Mouse (Mus musculus): Measurements from ENCODE around the gene Gtpbp4. TPM values are rescaled to one million over a fixed set of nuclear protein-coding genes. Genes with fewer than 3 reads are reported as not detected.
"Not testable (repeated sequence)": the region's sequence is repeated elsewhere in the genome, so short reads cannot be mapped to it uniquely, and the experiment has no call there.

Gtpbp4 gene
- polyA plus RNA-seq, 1 experiment: 11.3 TPM

- DNase-seq: no peak
- no peak for TF ChIP-seq POLR2A (IDR thresholded peaks at IDR 0.05; ENCODE audit: borderline replicate concordance, extremely low read depth, low read depth, low read length)
- TF ChIP-seq CTCF (IDR thresholded peaks at IDR 0.05; ENCODE audit: insufficient read depth, low read length): no peak
- Histone ChIP-seq H3K4me3 (replicated peaks; ENCODE audit: extremely low read depth, low read depth, low read length) (peak overlapping the region; percentile 96), H3K4me1 (ENCODE audit: control insufficient read depth, insufficient read depth, low read length) (peaks cover 3% of the 10 kb centered on the region; the same call in 1 of the 2 replicates)
- 2% methylated on average over 33 of the region's 33 CpGs for WGBS
Measured at GRCm38 (mm10) chr13:8995159-8995989, 509 bp downstream of the Gtpbp4 start.

DNA sequence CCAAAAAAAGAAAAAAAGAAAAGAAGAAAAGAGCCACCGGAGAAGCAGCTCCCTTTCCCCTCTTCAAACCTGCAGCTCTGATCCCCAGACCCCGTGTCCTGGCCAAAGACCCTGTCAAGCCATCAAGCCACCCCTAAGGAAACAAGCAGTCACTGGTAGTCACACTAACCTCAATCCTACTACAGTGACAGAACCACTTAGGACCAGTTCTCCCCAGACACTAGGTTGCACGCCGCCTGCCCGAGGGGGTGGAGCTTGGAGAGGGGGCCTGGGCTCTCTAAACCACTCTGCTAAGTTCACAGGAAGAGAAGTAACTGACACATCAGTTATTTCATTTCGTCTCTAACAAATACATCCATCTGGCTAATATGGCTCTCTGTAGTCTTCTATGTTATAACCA, 3.7 kb downstream of the Gtpbp4 start:
- no peak overlapping the region for H3K4me3 ChIP-seq (replicated peaks; ENCODE audit: extremely low read depth, low read depth, low read length)
- no peak for DNase-seq
- TF ChIP-seq CTCF (IDR thresholded peaks at IDR 0.05; ENCODE audit: insufficient read depth, low read length) (no peak), POLR2A (IDR thresholded peaks at IDR 0.05; ENCODE audit: borderline replicate concordance, extremely low read depth, low read depth, low read length) (no peak)
- H3K4me1 ChIP-seq (ENCODE audit: control insufficient read depth, insufficient read depth, low read length): peaks cover 3% of the 10 kb centered on the region; the same call in 1 of the 2 replicates
- WGBS: 90% methylated on average over 6 of the region's 6 CpGs

DNA sequence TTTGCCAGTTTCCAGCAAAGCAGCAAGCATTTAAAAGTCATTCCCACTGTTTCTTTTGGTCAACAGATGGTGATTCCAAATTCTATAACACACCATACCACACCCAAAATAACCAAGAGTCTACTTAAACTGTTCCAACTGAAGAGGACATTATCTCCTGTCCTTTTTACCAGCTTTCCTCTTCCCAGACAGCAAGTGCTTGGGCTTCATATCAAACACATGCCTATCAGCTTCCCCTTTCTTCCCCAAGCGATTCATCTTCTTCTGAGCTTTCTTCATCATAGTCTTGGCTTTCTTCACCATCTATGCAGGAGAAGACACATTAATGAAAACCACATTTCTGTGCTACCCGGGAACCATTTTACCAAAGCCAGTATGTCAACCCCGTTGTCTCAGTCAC, 22.9 kb downstream of the Gtpbp4 start:
- no peaks in the 10 kb centered on the region for H3K4me1 ChIP-seq (ENCODE audit: control insufficient read depth, insufficient read depth, low read length)
- 93% methylated on average over 3 of the region's 3 CpGs for WGBS
- DNase-seq: no peak
- TF ChIP-seq POLR2A (IDR thresholded peaks at IDR 0.05; ENCODE audit: borderline replicate concordance, extremely low read depth, low read depth, low read length) (no peak), CTCF (IDR thresholded peaks at IDR 0.05; ENCODE audit: insufficient read depth, low read length) (no peak)
- no peak overlapping the region for H3K4me3 ChIP-seq (replicated peaks; ENCODE audit: extremely low read depth, low read depth, low read length)

DNA sequence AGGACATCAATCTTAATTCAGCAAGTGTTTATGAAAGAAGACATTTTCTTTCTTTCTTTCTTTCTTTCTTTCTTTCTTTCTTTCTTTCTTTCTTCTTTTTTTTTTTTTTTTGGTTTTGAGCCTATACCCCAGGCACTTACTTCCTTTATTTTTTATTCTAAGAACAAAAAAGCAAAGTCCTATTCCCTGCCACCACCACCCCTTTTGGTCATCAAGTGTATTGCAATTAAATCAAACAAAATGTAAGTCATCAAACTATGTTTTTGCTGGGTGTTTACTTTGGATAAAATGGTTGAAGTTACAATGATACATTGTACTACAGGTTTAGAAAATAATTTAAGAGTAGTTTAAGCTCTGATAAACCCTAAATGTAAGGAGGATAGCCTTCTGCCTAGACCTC, 23.5 kb downstream of the Gtpbp4 start:
- TF ChIP-seq CTCF (IDR thresholded peaks at IDR 0.05; ENCODE audit: insufficient read depth, low read length): no peak
- TF ChIP-seq POLR2A (IDR thresholded peaks at IDR 0.05; ENCODE audit: borderline replicate concordance, extremely low read depth, low read depth, low read length): no peak
- DNase-seq: no peak
- Histone ChIP-seq H3K4me3 (replicated peaks; ENCODE audit: extremely low read depth, low read depth, low read length) (no peak overlapping the region), H3K4me1 (ENCODE audit: control insufficient read depth, insufficient read depth, low read length) (no peaks in the 10 kb centered on the region)

GRCm38 (mm10) chr13:8967742-8968141, 28.1 kb downstream of the Gtpbp4 start:
- DNase-seq: no peak
- H3K4me3 ChIP-seq (replicated peaks; ENCODE audit: extremely low read depth, low read depth, low read length): no peak overlapping the region
- H3K4me1 ChIP-seq (ENCODE audit: control insufficient read depth, insufficient read depth, low read length): no peaks in the 10 kb centered on the region
- 88% methylated on average over 8 of the region's 8 CpGs for WGBS
- no peak for TF ChIP-seq POLR2A (IDR thresholded peaks at IDR 0.05; ENCODE audit: borderline replicate concordance, extremely low read depth, low read depth, low read length)

DNA sequence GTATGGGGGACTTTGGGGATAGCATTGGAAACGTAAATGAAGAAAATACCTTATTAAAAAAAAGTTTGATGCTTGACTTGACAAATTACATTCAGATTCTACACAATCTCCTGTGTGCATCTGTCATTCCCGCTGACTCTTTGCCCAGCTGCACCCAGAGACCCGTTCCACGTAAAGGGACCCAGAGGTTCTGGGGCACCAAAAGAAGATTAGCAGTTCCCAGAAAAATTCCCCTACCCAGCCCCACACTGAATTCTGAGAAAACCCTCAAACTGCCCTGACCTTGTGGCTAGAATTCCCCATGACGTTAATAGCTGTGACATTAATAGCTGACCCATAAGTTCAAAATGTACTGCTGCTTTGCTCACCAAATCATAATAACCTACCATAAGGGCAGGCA, 30.7 kb downstream of the Gtpbp4 start:
- no peaks in the 10 kb centered on the region for H3K4me1 ChIP-seq (ENCODE audit: control insufficient read depth, insufficient read depth, low read length)
- no peak overlapping the region for H3K4me3 ChIP-seq (replicated peaks; ENCODE audit: extremely low read depth, low read depth, low read length)
- DNase-seq: no peak
- no peak for TF ChIP-seq POLR2A (IDR thresholded peaks at IDR 0.05; ENCODE audit: borderline replicate concordance, extremely low read depth, low read depth, low read length)
- no peak for TF ChIP-seq CTCF (IDR thresholded peaks at IDR 0.05; ENCODE audit: insufficient read depth, low read length)
- 89% methylated on average over 5 of the region's 5 CpGs for WGBS

DNA sequence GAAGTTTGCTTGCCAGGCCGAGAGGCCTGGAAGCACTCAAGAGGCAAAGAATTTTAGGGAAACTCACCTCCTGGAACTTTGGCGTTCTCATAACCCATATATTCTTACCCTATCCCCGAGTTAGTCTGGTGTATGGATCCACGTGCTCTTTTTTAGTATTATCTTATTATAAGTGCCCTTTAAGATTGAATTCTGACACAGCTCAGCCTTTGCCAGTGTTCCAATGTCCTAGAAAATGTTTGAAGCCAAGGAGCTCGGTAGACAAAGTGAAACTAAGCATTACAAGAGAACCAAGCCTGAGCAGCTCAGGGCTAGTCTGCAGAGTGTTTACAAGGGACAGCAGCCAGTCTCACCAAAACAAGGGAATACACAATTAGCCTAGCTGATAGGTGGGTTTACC, 33.6 kb downstream of the Gtpbp4 start:
- not testable (repeated sequence) for H3K4me1 ChIP-seq (ENCODE audit: control insufficient read depth, insufficient read depth, low read length); H3K4me3 ChIP-seq (replicated peaks; ENCODE audit: extremely low read depth, low read depth, low read length); DNase-seq
- WGBS: 38% methylated on average over 5 of the region's 5 CpGs

- DNase-seq; H3K4me3 ChIP-seq (replicated peaks; ENCODE audit: extremely low read depth, low read depth, low read length); H3K4me1 ChIP-seq (ENCODE audit: control insufficient read depth, insufficient read depth, low read length): not testable (repeated sequence)
- 60% methylated on average over 3 of the region's 3 CpGs for WGBS
Measured at GRCm38 (mm10) chr13:8961128-8961888, 34.6 kb downstream of the Gtpbp4 start.

- not testable (repeated sequence) for H3K4me1 ChIP-seq (ENCODE audit: control insufficient read depth, insufficient read depth, low read length); H3K4me3 ChIP-seq (replicated peaks; ENCODE audit: extremely low read depth, low read depth, low read length); DNase-seq
- 67% methylated on average over 5 of the region's 6 CpGs for WGBS
Measured at GRCm38 (mm10) chr13:8959554-8959953, 36.3 kb downstream of the Gtpbp4 start.

- DNase-seq; H3K4me1 ChIP-seq (ENCODE audit: control insufficient read depth, insufficient read depth, low read length); H3K4me3 ChIP-seq (replicated peaks; ENCODE audit: extremely low read depth, low read depth, low read length): not testable (repeated sequence)
- 12% methylated on average over 1 of the region's 5 CpGs for WGBS
Measured at GRCm38 (mm10) chr13:8959058-8959457, 36.8 kb downstream of the Gtpbp4 start.

GRCm38 (mm10) chr13:8956873-8957272, 39.0 kb downstream of the Gtpbp4 start:
- H3K4me3 ChIP-seq (replicated peaks; ENCODE audit: extremely low read depth, low read depth, low read length); H3K4me1 ChIP-seq (ENCODE audit: control insufficient read depth, insufficient read depth, low read length); DNase-seq: not testable (repeated sequence)
- WGBS: no CpG with 5 or more reads among the region's 5 CpGs

DNA sequence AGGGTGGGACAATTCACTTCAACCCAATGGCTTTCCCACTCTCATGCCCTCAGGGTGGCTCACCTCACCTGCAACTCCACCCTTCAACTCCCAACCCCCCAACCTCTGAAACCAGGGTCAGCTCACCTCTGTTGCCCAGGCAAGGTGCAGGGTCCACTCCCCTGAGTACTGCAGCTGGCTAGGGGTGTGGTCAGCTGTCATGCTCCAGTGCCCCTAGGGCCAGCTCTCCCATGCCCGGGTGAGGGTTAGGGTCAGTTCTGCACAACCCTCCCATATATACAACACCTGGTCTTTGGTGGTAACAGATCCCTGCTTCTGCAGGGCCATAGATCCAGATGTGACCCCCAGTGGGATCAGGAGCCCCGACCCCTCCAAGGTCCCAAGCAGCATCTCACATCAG, 40.8 kb downstream of the Gtpbp4 start:
- WGBS: 83% methylated on average over 2 of the region's 2 CpGs
- not testable (repeated sequence) for H3K4me1 ChIP-seq (ENCODE audit: control insufficient read depth, insufficient read depth, low read length); DNase-seq; H3K4me3 ChIP-seq (replicated peaks; ENCODE audit: extremely low read depth, low read depth, low read length)

DNA sequence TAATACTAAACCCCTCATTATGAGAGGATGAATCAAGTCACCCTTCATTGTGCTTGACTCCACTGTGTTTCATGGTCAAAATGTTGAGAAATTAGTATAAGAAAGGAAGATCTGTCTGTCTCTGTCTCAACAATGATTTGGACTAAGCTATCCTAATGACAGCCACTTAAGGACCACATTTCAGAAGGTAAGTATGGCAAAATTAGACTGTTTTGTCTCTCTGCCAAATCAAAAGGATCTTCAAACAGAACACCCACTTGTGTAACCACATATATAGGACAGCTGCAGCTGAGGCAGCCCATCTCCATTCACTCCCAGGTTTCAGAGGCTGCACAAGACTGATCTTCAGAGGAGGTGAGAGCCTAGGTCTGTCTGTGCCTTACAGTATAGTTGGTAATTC, 43.3 kb downstream of the Gtpbp4 start, which contains the start of gene Idi2:
Idi2 (plus strand) TSS at position 301 of the 400 bp plus-strand sequence.
- not testable (repeated sequence) for H3K4me1 ChIP-seq (ENCODE audit: control insufficient read depth, insufficient read depth, low read length); DNase-seq; H3K4me3 ChIP-seq (replicated peaks; ENCODE audit: extremely low read depth, low read depth, low read length)

DNA sequence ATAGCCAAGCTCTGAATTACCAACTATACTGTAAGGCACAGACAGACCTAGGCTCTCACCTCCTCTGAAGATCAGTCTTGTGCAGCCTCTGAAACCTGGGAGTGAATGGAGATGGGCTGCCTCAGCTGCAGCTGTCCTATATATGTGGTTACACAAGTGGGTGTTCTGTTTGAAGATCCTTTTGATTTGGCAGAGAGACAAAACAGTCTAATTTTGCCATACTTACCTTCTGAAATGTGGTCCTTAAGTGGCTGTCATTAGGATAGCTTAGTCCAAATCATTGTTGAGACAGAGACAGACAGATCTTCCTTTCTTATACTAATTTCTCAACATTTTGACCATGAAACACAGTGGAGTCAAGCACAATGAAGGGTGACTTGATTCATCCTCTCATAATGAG, 47.8 kb downstream of the Gtpbp4 start, which contains the start of gene Gm9745:
Gm9745 (minus strand) TSS at position 101 of the 400 bp plus-strand sequence.
- H3K4me1 ChIP-seq (ENCODE audit: control insufficient read depth, insufficient read depth, low read length); H3K4me3 ChIP-seq (replicated peaks; ENCODE audit: extremely low read depth, low read depth, low read length); DNase-seq: not testable (repeated sequence)
